Mouse (Mus musculus) right cerebral cortex, adult 2 months (tissue): ENCODE measurements around the gene Chmp2b.
A peak's percentile ranks its signal among the peaks of the same experiment; 100 is the strongest.

Source experiments
- DNase-seq, 2 experiments: peaks; one replicate each; pipeline ENCODE4 v3.0.0; 2021 to 2022; ENCODE audit warnings: low spot score in 2 of 2

Chmp2b gene

GRCm38 (mm10) chr16:65526695-65527094 is 35.8 kb downstream of the Chmp2b start:
- no peak for DNase-seq

GRCm38 (mm10) chr16:65526004-65526403 is 36.5 kb downstream of the Chmp2b start:
- DNase-seq, result no peak

- DNase-seq, result no peak
These were observed 42.3 kb downstream of the Chmp2b start, which contains the start of gene Pou1f1 for GRCm38 (mm10) chr16:65520211-65520610. Gene Pou1f1 (plus strand): TSS chr16:65520511.

- no peak for DNase-seq
These were observed 48.3 kb downstream of the Chmp2b start for GRCm38 (mm10) chr16:65514223-65514622.

GRCm38 (mm10) chr16:65497049-65497448 is 65.5 kb downstream of the Chmp2b start:
- peak; percentile 36 to 53 for DNase-seq

- DNase-seq, result no peak
These were observed 66.5 kb downstream of the Chmp2b start for GRCm38 (mm10) chr16:65496030-65496429.
